Mouse (Mus musculus) left cerebral cortex, adult 9 months (tissue): ENCODE measurements around the gene Rpl9-ps1.

Source experiments
- DNase-seq, 2 experiments: peaks; one replicate each; pipeline ENCODE4 v3.0.0; 2022; ENCODE audit warnings: low spot score in 2 of 2

The Rpl9-ps1 gene

GRCm38 (mm10) chr11:83645521-83645920 is at the start of gene Rpl9-ps1:
Gene Rpl9-ps1 (minus strand): TSS chr11:83645621.
- no peak for DNase-seq

GRCm38 (mm10) chr11:83692008-83692407 is 46.6 kb upstream of the Rpl9-ps1 start:
- no peak for DNase-seq

GRCm38 (mm10) chr11:83689918-83690317 is 44.5 kb upstream of the Rpl9-ps1 start:
- DNase-seq, result no peak

GRCm38 (mm10) chr11:83675665-83676064 is 30.2 kb upstream of the Rpl9-ps1 start:
- DNase-seq, result no peak

- DNase-seq, result no peak
Observed at GRCm38 (mm10) chr11:83671743-83672142, 26.3 kb upstream of the Rpl9-ps1 start.

- DNase-seq, result no peak
Observed at GRCm38 (mm10) chr11:83663532-83663931, 18.1 kb upstream of the Rpl9-ps1 start.

- peak in 1 of 2 experiments; percentile 12 for DNase-seq
Observed at GRCm38 (mm10) chr11:83662204-83662603, 16.8 kb upstream of the Rpl9-ps1 start, which contains the start of gene Ccl4. Gene Ccl4 (plus strand): TSS chr11:83662584.

- DNase-seq, result no peak
Observed at GRCm38 (mm10) chr11:83658797-83659196, 13.4 kb upstream of the Rpl9-ps1 start.

- no peak for DNase-seq
Observed at GRCm38 (mm10) chr11:83657508-83657907, 12.1 kb upstream of the Rpl9-ps1 start.

- DNase-seq, result no peak
Observed at GRCm38 (mm10) chr11:83654606-83655005, 9.2 kb upstream of the Rpl9-ps1 start.

GRCm38 (mm10) chr11:83649305-83649841 is 4.0 kb upstream of the Rpl9-ps1 start, which contains the start of gene Ccl3:
Gene Ccl3 (minus strand): TSS chr11:83649355.
- peak in 1 of 2 experiments; percentile 25 for DNase-seq

- DNase-seq, result no peak
Observed at GRCm38 (mm10) chr11:83646356-83647149, 1.1 kb upstream of the Rpl9-ps1 start.

- no peak for DNase-seq
Observed at GRCm38 (mm10) chr11:83641216-83641615, 4.2 kb downstream of the Rpl9-ps1 start.

- DNase-seq, result peak in 1 of 2 experiments; percentile 32
Observed at GRCm38 (mm10) chr11:83640141-83640540, 5.3 kb downstream of the Rpl9-ps1 start.

- DNase-seq, result no peak
Observed at GRCm38 (mm10) chr11:83639533-83639932, 5.9 kb downstream of the Rpl9-ps1 start.

- DNase-seq, result no peak
Observed at GRCm38 (mm10) chr11:83638934-83639333, 6.5 kb downstream of the Rpl9-ps1 start.

GRCm38 (mm10) chr11:83636742-83637235 is 8.6 kb downstream of the Rpl9-ps1 start:
- no peak for DNase-seq

GRCm38 (mm10) chr11:83634898-83635297 is 10.5 kb downstream of the Rpl9-ps1 start:
- no peak for DNase-seq

GRCm38 (mm10) chr11:83634425-83634824 is 11.0 kb downstream of the Rpl9-ps1 start:
- DNase-seq, result no peak

- no peak for DNase-seq
Observed at GRCm38 (mm10) chr11:83632744-83633143, 12.7 kb downstream of the Rpl9-ps1 start.

GRCm38 (mm10) chr11:83631065-83631464 is 14.4 kb downstream of the Rpl9-ps1 start:
- DNase-seq, result no peak

GRCm38 (mm10) chr11:83630630-83631029 is 14.8 kb downstream of the Rpl9-ps1 start:
- no peak for DNase-seq

- DNase-seq, result no peak
Observed at GRCm38 (mm10) chr11:83628808-83629207, 16.6 kb downstream of the Rpl9-ps1 start.
